Mouse (Mus musculus) liver, embryonic 11.5 days (tissue): ENCODE measurements around the gene Ccdc84. TPM values are rescaled to one million over a fixed set of nuclear protein-coding genes. Genes with fewer than 3 reads are reported as not detected.
"Not testable (repeated sequence)": the region's sequence is repeated elsewhere in the genome, so short reads cannot be mapped to it uniquely, and the experiment has no call there.

Experiments used
- ATAC-seq: fragments of 200-750 bp; cut with Nextera tagmentation; replicated peaks from 2 replicates; pipeline ENCODE4 v1.8.0; 2017; ENCODE audit warnings: moderate number of reproducible peaks, mild to moderate bottlenecking, moderate TSS enrichment, moderate library complexity; ENCODE audit not compliant: low FRiP score
- DNase-seq: peaks from one replicate; pipeline ENCODE4 v3.0.0-alpha.2; 2017; ENCODE audit warnings: low spot score
- H3K27ac ChIP-seq: fragments of 300-500 bp; sonication (generic); 2 replicates; pipeline ENCODE4 v1.5.1; 2014; ENCODE audit warnings: mild to moderate bottlenecking, low read depth, low read length, control low read depth
- H3K27me3 ChIP-seq: fragments of 300-500 bp; sonication (generic); replicated peaks from 2 replicates; pipeline ENCODE4 v1.6.1; 2014; ENCODE audit warnings: low read length, mixed read lengths; ENCODE audit not compliant: control insufficient read depth, insufficient read depth
- H3K36me3 ChIP-seq: fragments of 300-500 bp; sonication (generic); 2 replicates; pipeline ENCODE4 v1.6.1; 2014; ENCODE audit warnings: mild to moderate bottlenecking, low read length, moderate library complexity, mixed read lengths; ENCODE audit not compliant: control insufficient read depth, insufficient read depth
- H3K4me1 ChIP-seq: fragments of 300-500 bp; sonication (generic); replicated peaks from 2 replicates; pipeline ENCODE4 v1.6.1; 2014; ENCODE audit warnings: low read length, mixed read lengths; ENCODE audit not compliant: control insufficient read depth, insufficient read depth
- H3K4me2 ChIP-seq: fragments of 300-500 bp; sonication (generic); 2 replicates; pipeline ENCODE4 v1.6.1; 2014; ENCODE audit warnings: mild to moderate bottlenecking, control low read depth, moderate library complexity
- H3K4me3 ChIP-seq: fragments of 300-500 bp; sonication (generic); 2 replicates; pipeline ENCODE4 v1.5.1; 2014; ENCODE audit warnings: low read depth, low read length, control low read depth
- H3K9ac ChIP-seq: fragments of 300-500 bp; sonication (generic); 2 replicates; pipeline ENCODE4 v1.6.1; 2014; ENCODE audit warnings: low read depth, low read length, control low read depth
- H3K9me3 ChIP-seq: fragments of 300-500 bp; sonication (generic); 2 replicates; pipeline ENCODE4 v1.6.1; 2016; ENCODE audit warnings: low read length, inconsistent platforms, mixed read lengths; ENCODE audit not compliant: control insufficient read depth
- WGBS: fragments of 180-500 bp; shearing (Covaris S2); extraction: QIAGEN DNeasy Blood & Tissue Kit; methylation state at CpG from one replicate; pipeline ENCODE4 v1.1.7; 2014; 5-methylcytosine and 5-hydroxymethylcytosine counted together
- polyA plus RNA-seq: library from polyadenylated mRNA; unstranded; fragments of >200 nt; fragmentation: Nextera tagmentation; extraction: Ambion mirVana; gene quantifications from 2 replicates; pipeline ENCODE4 v1.2.1, GENCODE M21; 2014

Ccdc84 gene
- polyA plus RNA-seq, 1 experiment from 2014 or later: 26.1 TPM

- Histone ChIP-seq H3K27me3 (no peaks in the 10 kb centered on the region; the same call in 1 of the 2 replicates), H3K4me3 (no peak overlapping the region), H3K9me3 (no peaks in the 10 kb centered on the region), H3K4me2 (no peak overlapping the region), H3K4me1 (no peaks in the 10 kb centered on the region), H3K9ac (no peak overlapping the region), H3K27ac (no peak overlapping the region), H3K36me3 (no peaks in the 10 kb centered on the region)
- 51% methylated on average over 6 of the region's 6 CpGs for WGBS
- DNase-seq: no peak
- no peak for ATAC-seq
Observed at GRCm38 (mm10) chr9:44435747-44436146, 17.4 kb upstream of the Ccdc84 start.

- Histone ChIP-seq H3K27me3 (no peaks in the 10 kb centered on the region), H3K4me2 (no peak overlapping the region), H3K36me3 (no peaks in the 10 kb centered on the region), H3K9me3 (no peaks in the 10 kb centered on the region), H3K4me3 (no peak overlapping the region), H3K4me1 (no peaks in the 10 kb centered on the region), H3K9ac (no peak overlapping the region), H3K27ac (no peak overlapping the region)
- WGBS: 44% methylated on average over 5 of the region's 5 CpGs
- ATAC-seq (no peak), DNase-seq (no peak)
Observed at GRCm38 (mm10) chr9:44432577-44433185, 14.3 kb upstream of the Ccdc84 start.

DNA sequence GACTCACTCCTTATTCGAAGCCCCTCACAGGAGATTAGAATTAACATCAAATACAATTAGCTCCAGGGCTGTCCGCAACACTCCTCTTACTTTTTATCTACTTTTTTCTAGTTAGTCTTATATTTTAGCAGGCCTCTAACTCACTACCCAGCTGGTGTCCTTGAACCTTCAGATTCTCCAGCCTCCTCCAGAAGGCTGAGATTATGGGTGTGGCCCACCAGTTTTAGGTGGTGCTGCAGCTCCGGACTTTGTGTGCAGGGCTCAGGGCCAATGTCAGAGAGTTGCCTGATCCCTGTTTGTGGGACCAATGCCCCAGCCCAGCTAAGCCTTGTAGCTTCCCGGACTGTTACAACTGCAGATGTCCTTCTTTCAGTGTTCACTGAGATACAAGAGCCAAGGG is 5.2 kb upstream of the Ccdc84 start:
- no peaks in the 10 kb centered on the region for H3K4me1 ChIP-seq
- no peak overlapping the region for H3K4me2 ChIP-seq
- no peak overlapping the region for H3K9ac ChIP-seq
- 76% methylated on average over 4 of the region's 4 CpGs for WGBS
- no peak overlapping the region for H3K27ac ChIP-seq
- H3K27me3 ChIP-seq: no peaks in the 10 kb centered on the region
- no peak overlapping the region for H3K4me3 ChIP-seq
- DNase-seq (no peak), ATAC-seq (no peak)
- H3K36me3 ChIP-seq: no peaks in the 10 kb centered on the region
- no peaks in the 10 kb centered on the region for H3K9me3 ChIP-seq

- Histone ChIP-seq H3K9ac (no peak overlapping the region), H3K4me2 (no peak overlapping the region), H3K27me3 (no peaks in the 10 kb centered on the region), H3K27ac (no peak overlapping the region), H3K4me3 (no peak overlapping the region), H3K4me1 (peaks cover 2% of the 10 kb centered on the region; the same call in 1 of the 2 replicates), H3K36me3 (peaks cover 2% of the 10 kb centered on the region; the same call in 1 of the 2 replicates), H3K9me3 (no peaks in the 10 kb centered on the region)
- DNase-seq (no peak), ATAC-seq (no peak)
- 69% methylated on average over 5 of the region's 5 CpGs for WGBS
Observed at GRCm38 (mm10) chr9:44420280-44420898, 2.0 kb upstream of the Ccdc84 start.

DNA sequence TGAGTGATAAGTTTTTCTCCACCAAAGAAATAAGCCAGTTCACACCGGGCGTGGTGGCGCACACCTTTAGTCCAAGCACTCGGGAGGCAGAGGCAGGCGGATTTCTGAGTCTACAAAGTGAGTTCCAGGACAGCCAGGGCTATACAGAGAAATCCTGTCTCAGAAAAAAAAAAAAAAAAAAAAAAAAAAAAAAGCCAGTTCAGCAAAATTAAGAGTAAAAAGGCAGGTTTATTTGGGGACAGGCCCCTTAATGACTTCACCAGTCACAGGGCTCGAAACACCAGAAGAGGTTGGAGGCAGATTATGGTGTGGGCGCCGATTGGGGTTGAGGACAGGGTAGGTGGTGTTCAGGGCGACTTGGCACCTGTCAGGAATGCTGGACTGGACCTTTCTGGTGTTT is 1.4 kb upstream of the Ccdc84 start:
- 92% methylated on average over 9 of the region's 9 CpGs for WGBS
- H3K9ac ChIP-seq, H3K4me2 ChIP-seq, H3K9me3 ChIP-seq, H3K27me3 ChIP-seq, DNase-seq, H3K36me3 ChIP-seq, ATAC-seq, H3K27ac ChIP-seq, H3K4me3 ChIP-seq, H3K4me1 ChIP-seq: not testable (repeated sequence)

DNA sequence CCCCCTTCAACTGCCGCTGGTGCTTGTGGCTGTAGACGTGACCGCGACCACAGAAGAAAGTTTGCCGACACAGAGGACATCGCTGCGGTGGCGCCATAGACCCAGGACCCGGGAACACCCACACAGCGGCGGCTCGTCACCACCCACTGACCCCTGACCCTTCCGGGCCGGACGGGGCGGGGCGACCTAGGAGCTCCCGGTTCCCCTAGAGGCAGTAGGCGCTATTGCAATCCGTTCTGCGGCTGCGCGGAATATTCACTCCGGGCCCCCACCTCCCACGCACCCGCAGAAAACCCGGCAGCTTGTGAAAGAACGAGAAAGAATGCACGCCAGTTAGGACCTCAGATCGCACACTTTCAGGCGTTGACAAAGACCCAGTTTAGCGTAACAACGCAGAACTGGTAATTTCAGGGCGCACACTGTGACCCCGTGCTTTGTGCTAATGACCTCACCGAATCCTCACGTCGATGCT is 441 bp downstream of the Ccdc84 start:
- H3K9ac ChIP-seq: peak overlapping the region; percentile 95
- under 1% methylated on average over 38 of the region's 38 CpGs for WGBS
- peaks cover 2% of the 10 kb centered on the region; the same call in 1 of the 2 replicates for H3K4me1 ChIP-seq
- ATAC-seq (peak; percentile 94), DNase-seq (peak; percentile 93)
- H3K36me3 ChIP-seq: peaks cover 10% of the 10 kb centered on the region
- H3K27me3 ChIP-seq: no peaks in the 10 kb centered on the region
- H3K4me3 ChIP-seq: peak overlapping the region; percentile 96
- peak overlapping the region; percentile 87 for H3K4me2 ChIP-seq
- H3K27ac ChIP-seq: peak overlapping the region; percentile 68
- no peaks in the 10 kb centered on the region for H3K9me3 ChIP-seq

- Histone ChIP-seq H3K4me2 (peak overlapping the region; percentile 87), H3K36me3 (peaks cover 12% of the 10 kb centered on the region), H3K27me3 (no peaks in the 10 kb centered on the region), H3K4me1 (peaks cover 2% of the 10 kb centered on the region; the same call in 1 of the 2 replicates), H3K27ac (peak overlapping the region; percentile 63), H3K9me3 (no peaks in the 10 kb centered on the region), H3K9ac (peak overlapping the region; percentile 95), H3K4me3 (peak overlapping the region; percentile 96)
- ATAC-seq: peak; percentile 69
- WGBS: 6% methylated on average over 26 of the region's 26 CpGs
- DNase-seq: no peak
Observed at GRCm38 (mm10) chr9:44417156-44417891, 1.0 kb downstream of the Ccdc84 start.

- Histone ChIP-seq H3K4me1 (peaks cover 2% of the 10 kb centered on the region), H3K9me3 (no peaks in the 10 kb centered on the region), H3K9ac (no peak overlapping the region), H3K27ac (peak overlapping the region; percentile 62), H3K4me3 (no peak overlapping the region), H3K4me2 (no peak overlapping the region), H3K36me3 (peaks cover 34% of the 10 kb centered on the region), H3K27me3 (no peaks in the 10 kb centered on the region)
- DNase-seq (no peak), ATAC-seq (0 out of 2 replicates have a peak, but pooled peaks have one; percentile 8)
- 72% methylated on average over 2 of the region's 2 CpGs for WGBS
Observed at GRCm38 (mm10) chr9:44412781-44413180, 5.6 kb downstream of the Ccdc84 start.
